Mouse (Mus musculus): ENCODE measurements around the gene Clca2. TPM values are rescaled to one million over a fixed set of nuclear protein-coding genes. Genes with fewer than 3 reads are reported as not detected.
A peak's percentile ranks its signal among the peaks of the same experiment; 100 is the strongest.
"Not testable (repeated sequence)": the region's sequence is repeated elsewhere in the genome, so short reads cannot be mapped to it uniquely, and the experiment has no call there.

Clca2 gene
- total RNA-seq, 4 experiments from 2014 or later = 0.05 to 0.22 TPM; not detected in 2

DNA sequence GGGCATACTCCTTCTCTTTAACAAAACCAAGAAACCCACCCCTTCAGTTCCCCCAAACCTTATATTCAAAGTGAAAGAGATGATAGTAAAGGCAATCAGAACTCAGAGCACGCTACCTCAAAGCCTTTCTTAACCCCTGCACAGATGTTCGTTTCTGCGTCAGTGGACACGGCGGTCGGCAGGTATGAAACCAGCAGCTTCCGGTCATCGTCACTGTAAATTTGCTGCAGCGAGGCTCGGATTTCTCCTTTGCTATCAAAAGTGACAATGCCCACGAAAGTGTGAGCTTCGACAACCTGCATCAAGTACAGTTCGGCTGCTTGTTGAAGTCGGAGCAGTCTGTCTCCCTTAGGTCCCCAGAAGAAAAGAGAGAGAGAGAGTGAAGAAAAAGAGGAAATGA lies 13.1 kb downstream of the Clca2 start:
- no peak for DNase-seq (ENCODE audit: low spot score)

DNA sequence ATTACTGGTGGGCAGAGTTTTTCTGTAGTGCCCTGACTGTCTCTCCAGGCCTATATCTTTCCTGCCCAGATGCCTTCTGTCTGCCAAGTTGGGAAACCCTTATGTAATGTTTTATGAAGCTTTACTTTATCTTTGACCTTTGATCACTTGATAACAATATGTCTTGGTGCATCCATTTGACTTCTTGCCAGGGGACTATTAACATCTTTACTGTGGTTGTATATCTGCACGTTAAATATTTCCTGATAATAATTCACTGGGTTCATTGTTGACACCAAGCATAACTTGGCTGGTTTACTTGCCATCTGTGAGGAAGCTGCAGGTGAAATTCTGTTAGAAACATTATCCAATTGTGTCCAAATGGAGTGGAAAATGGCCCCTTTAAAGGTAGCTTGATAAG lies 16.2 kb downstream of the Clca2 start:
- no peak for DNase-seq (ENCODE audit: low spot score)

DNA sequence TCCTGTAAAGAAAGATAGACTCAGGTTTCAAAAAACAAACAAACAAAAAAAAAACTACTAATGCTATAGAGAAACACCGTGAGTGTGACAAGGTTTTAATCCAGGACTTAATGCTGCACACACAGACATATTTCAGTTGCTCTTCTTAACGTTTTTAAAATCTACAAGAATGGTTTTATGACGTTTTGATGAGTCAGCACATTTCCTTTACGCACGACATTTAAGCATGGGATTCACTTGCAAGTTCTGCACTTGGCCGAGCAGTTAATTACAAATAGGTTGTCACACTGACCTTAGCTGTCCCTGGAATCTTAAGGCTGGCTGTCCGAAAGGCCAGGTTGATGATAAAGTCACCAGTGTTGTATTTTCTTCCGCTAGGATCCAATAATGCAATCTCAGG lies 18.3 kb downstream of the Clca2 start:
- no peak for DNase-seq (ENCODE audit: low spot score)

DNA sequence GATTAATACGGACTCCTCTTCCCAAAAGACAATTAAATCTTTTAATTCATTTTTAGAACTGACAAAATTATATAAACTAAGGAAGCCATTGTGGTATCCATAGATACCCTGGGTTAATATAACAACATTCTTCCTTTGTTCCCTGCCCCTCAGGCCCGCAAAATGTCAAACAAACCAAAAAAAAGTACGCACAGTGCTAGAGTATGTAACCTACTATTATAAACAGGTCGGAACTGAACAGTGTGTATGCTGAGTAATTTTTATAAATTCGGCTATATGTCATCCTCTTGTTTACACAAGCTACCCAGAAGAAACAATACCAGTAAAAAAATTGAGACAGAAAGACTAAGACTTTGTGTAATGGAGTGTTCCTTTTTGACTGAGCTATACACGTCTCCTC lies 20.8 kb downstream of the Clca2 start:
- no peak for DNase-seq (ENCODE audit: low spot score)

DNA sequence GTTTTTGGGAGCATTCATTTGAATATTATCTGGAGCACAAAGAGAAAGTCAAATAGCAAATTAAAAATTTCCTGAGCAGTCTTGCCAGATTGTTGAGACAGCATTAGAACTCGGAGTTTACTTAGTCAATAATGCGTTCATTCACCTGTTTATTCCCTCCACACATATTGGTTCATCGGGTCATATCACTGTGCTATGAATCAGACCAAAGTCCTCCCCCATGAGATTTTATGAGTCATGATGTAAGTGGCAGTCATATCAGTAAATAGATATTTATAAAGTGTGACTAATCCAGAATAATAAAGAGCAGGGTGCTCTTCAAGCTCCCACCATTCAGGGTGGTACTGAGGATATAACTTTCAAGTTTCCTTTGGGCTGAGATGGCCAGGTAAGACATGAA lies 26.9 kb downstream of the Clca2 start:
- DNase-seq (ENCODE audit: low spot score) = no peak

DNA sequence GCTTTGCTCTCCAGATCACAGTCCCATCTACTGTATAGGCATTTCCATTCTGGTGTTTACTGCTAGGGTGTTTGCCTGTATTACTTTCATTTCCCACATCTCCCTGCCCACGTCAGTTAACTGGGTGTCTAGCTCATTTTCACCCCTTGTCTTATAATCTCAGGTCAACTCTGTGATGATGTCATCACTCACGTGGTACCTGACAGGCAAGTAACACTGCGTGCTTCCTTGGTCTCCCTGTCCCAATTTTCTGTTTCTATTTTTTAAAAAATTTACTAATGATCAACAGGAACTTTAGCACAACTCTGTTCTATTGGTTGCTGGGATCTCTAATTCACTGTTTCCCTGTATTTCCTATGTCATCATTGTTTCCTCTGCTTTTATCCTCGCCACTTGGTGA lies 30.3 kb downstream of the Clca2 start:
- no peak for DNase-seq (ENCODE audit: low spot score)

DNA sequence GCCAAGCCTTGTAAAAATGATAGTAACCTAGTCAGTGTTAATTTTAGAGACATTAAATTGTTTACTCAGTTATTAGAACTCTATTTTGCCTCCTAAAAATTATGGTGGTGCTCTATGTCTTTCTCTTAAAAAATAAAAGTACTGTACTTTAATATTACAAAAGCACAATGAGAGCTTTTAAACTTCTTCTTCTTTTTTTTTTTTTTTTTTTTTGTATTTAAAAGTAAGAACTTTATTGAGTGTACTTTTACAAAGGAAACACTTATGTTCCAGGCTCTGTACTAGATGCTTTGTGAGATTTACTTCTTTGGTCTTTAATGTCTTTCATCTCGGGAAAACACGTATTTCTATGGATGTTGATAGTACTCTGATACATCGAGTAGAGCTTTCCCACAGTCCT lies 44.1 kb downstream of the Clca2 start:
- DNase-seq (ENCODE audit: low spot score) = not testable (repeated sequence)

DNA sequence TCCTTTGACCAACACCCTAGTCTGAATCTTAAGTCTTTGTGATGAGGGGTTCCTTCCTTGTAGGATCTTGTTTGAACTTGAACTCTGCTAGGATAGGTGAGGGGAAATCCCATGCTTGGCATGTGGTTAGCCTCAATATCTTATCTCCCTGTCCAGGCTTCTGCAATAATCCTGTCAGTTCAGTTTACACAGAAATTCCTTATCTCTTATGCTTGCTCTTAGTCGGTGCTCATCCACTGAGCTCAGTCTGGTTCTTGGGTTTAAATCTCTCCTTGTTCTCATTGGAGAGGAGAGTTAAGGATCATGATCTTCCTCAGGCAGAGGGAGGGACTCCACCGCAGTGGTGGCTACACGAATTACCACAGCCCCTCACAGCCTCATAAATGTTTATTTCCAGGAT lies 49.4 kb downstream of the Clca2 start:
- no peak for DNase-seq (ENCODE audit: low spot score)

DNA sequence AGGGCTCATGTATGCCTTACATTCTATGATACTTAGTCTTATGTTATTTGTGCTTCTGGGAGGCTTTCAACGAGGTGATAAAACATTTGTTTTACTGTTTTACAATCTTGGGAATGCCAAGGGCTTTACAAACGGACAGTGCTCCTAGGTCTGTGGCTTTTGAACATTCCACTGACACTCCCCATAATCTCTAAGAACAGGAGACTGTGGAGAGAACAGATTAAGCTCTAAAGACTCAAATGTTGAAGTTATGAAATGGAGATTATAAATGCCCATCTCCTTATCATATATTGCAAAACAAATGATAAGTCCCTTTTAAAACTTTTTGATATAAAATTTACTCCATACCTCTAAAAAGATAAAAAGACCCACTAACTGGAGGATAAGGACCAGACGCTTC lies 60.4 kb downstream of the Clca2 start:
- no peak for DNase-seq (ENCODE audit: low spot score)

DNA sequence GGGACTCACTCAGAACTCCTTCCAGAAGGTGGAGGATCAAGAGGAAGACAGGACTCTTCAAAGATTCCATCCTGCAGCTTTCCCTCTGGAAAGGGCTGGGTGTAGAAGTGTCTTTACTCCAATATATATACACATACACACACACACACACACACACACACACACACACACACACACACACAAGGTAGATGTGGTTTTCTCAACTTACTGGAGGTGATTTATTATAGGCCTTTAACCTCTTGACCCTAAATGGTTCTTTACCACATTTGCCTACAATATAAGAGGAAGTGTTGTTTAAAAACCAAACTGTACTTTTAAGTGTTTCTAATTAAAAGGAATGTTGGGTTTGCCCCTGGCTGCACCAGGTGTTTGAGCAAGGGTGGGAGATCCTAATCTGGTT lies 66.6 kb downstream of the Clca2 start, which contains the start of gene Clca1:
Gene Clca1 (minus strand): TSS at position 101 of the 400 bp plus-strand sequence.
- DNase-seq (ENCODE audit: low spot score) = no peak

DNA sequence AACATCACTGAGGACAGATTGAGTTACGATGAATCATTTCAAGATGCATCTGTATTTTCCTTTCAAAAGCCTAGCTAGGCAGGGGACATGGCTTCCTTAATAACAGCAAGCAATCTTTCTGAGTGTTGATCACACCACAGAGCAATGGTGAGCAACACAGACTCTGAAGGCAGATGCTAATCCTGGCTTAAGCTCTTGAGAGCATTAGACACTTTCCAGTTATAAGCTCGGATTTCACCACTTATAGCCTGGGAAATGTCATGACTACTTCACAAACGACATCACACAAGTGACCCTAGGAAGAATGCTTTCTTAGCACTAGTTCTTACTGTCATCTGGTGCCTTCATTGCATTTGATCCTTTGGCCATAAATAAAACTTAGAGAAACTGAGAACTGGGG lies 71.2 kb downstream of the Clca2 start:
- no peak for DNase-seq (ENCODE audit: low spot score)

DNA sequence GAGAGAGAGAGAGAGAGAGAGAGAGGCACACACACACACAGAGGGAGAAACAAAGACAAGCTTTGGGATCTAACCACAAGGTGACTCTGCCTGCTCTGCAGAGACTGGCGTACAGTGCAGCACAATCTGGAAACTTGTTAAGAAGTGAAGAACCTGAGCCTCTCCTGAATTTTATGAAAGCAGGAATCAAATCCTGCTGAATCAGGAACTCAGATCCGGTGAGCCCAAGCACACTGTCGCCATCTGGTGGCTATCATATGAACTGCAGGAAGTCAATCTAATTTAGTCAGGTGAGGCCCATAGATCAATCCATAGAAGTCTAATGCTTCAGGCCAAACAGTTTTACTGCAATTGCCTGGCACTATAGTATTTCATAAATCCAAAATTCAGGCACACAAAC lies 72.5 kb downstream of the Clca2 start:
- peak; percentile 30 for DNase-seq (ENCODE audit: low spot score)

Other genes starting within 250 kb of the Clca2 start
- gene Clca4b, start 166.9 kb downstream of the Clca2 start, total RNA-seq (2022) = not detected
- not detected for gene Clca4a, start 124.4 kb downstream of the Clca2 start, total RNA-seq (2022)
- not detected for gene Clca1, start 66.7 kb downstream of the Clca2 start, total RNA-seq (2022)
- gene Odf2l, start 19.1 kb upstream of the Clca2 start, total RNA-seq (2022) = 10 to 100 TPM in 3 of 4 experiments, 1 to 10 TPM in 1; 5.7 to 14.7 (median 12.6) TPM
- under 1 TPM in 2 of 4 experiments, not detected in 2; 0.06 to 0.16 TPM for gene Col24a1, start 193.0 kb upstream of the Clca2 start, total RNA-seq (2022)